Mouse (Mus musculus): ENCODE data around the gene Anapc15. TPM values are rescaled to one million over a fixed set of nuclear protein-coding genes. Genes with fewer than 3 reads are reported as not detected.
A peak's percentile ranks its signal among the peaks of the same experiment; 100 is the strongest.

Gene Anapc15
- polyA plus RNA-seq (2015; fragmentation: Nextera tagmentation; extraction: Ambion mirVana) = 71.2 and 73.0 TPM in 2 replicates

GRCm38 (mm10) chr7:101863415-101863814 lies at the start of gene Anapc15:
Gene Anapc15, plus strand, starts transcription at chr7:101863715.
- 58% methylated on average over 3 of the region's 3 CpGs for WGBS
- ATAC-seq (ENCODE audit: low read depth) = no peak

GRCm38 (mm10) chr7:101817861-101818401 lies 45.6 kb upstream of the Anapc15 start, which contains the start of gene Phox2a:
Gene Phox2a, plus strand, starts transcription at chr7:101818313.
- H3K27ac ChIP-seq (ENCODE audit: low read length) = no peak within 1 kb of the TSS
- peaks cover 53% of the 10 kb centered on the region for H3K27me3 ChIP-seq (ENCODE audit: control insufficient read depth, insufficient read depth, low read depth, low read length)
- peaks cover 20% of the 10 kb centered on the region for H3K4me1 ChIP-seq (replicated peaks; ENCODE audit: control insufficient read depth, insufficient read depth, low read length)
- H3K4me2 ChIP-seq (ENCODE audit: low read depth, low read length) = peak within 1 kb of the TSS; percentile 54
- ATAC-seq (ENCODE audit: low read depth) = no peak
- H3K9me3 ChIP-seq (ENCODE audit: control insufficient read depth, low read length) = no peaks in the 10 kb centered on the region
- under 1% methylated on average over 26 of the region's 45 CpGs for WGBS
- no peak within 1 kb of the TSS; the same call in 1 of the 2 replicates for H3K9ac ChIP-seq (ENCODE audit: low read length)
- no peaks in the 10 kb centered on the region for H3K36me3 ChIP-seq (ENCODE audit: control insufficient read depth, insufficient read depth, low read length)
- H3K4me3 ChIP-seq (ENCODE audit: low read length) = peak within 1 kb of the TSS; percentile 37

More at GRCm38 (mm10) chr7:101863415-101863814, at the start of gene Anapc15:
- H3K27me3 ChIP-seq (ENCODE audit: control insufficient read depth, insufficient read depth, low read depth, low read length) = no peaks in the 10 kb centered on the region
- no peak within 1 kb of the TSS for H3K9ac ChIP-seq (ENCODE audit: low read length)
- H3K9me3 ChIP-seq (ENCODE audit: control insufficient read depth, low read length) = no peaks in the 10 kb centered on the region; the same call in 1 of the 2 replicates
- H3K4me1 ChIP-seq (replicated peaks; ENCODE audit: control insufficient read depth, insufficient read depth, low read length) = no peaks in the 10 kb centered on the region
- no peak within 1 kb of the TSS for H3K4me3 ChIP-seq (ENCODE audit: low read length)
- H3K36me3 ChIP-seq (ENCODE audit: control insufficient read depth, insufficient read depth, low read length) = no peaks in the 10 kb centered on the region
- no peak within 1 kb of the TSS for H3K27ac ChIP-seq (ENCODE audit: low read length)
- H3K4me2 ChIP-seq (ENCODE audit: low read depth, low read length) = no peak within 1 kb of the TSS

- Histone ChIP-seq H3K36me3 (ENCODE audit: control insufficient read depth, insufficient read depth, low read length) (peaks cover 12% of the 10 kb centered on the region), H3K4me2 (ENCODE audit: low read depth, low read length) (peak overlapping the region; percentile 79), H3K9ac (ENCODE audit: low read length) (0 out of 2 replicates have a peak overlapping the region, but pooled peaks have one; percentile 2), H3K4me1 (replicated peaks; ENCODE audit: control insufficient read depth, insufficient read depth, low read length) (peaks cover 20% of the 10 kb centered on the region), H3K9me3 (ENCODE audit: control insufficient read depth, low read length) (no peaks in the 10 kb centered on the region), H3K4me3 (ENCODE audit: low read length) (peak overlapping the region; percentile 47), H3K27ac (ENCODE audit: low read length) (no peak overlapping the region), H3K27me3 (ENCODE audit: control insufficient read depth, insufficient read depth, low read depth, low read length) (peaks cover 53% of the 10 kb centered on the region)
- ATAC-seq (ENCODE audit: low read depth) = no peak
- WGBS = 3% methylated on average over 35 of the region's 35 CpGs
Measured at GRCm38 (mm10) chr7:101820295-101821030, 43.1 kb upstream of the Anapc15 start.

- Histone ChIP-seq H3K36me3 (ENCODE audit: control insufficient read depth, insufficient read depth, low read length) (peaks cover 25% of the 10 kb centered on the region), H3K9me3 (ENCODE audit: control insufficient read depth, low read length) (no peaks in the 10 kb centered on the region), H3K4me3 (ENCODE audit: low read length) (peak overlapping the region; percentile 47), H3K27me3 (ENCODE audit: control insufficient read depth, insufficient read depth, low read depth, low read length) (peaks cover 47% of the 10 kb centered on the region), H3K4me1 (replicated peaks; ENCODE audit: control insufficient read depth, insufficient read depth, low read length) (peaks cover 20% of the 10 kb centered on the region), H3K4me2 (ENCODE audit: low read depth, low read length) (peak overlapping the region; percentile 79), H3K27ac (ENCODE audit: low read length) (peak overlapping the region; percentile 87), H3K9ac (ENCODE audit: low read length) (peak overlapping the region; percentile 66)
- whole genome bisulfite sequencing = under 1% methylated on average over 54 of the region's 71 CpGs
- ATAC-seq (ENCODE audit: low read depth) = peak; percentile 87
Measured at GRCm38 (mm10) chr7:101821571-101822501, 41.7 kb upstream of the Anapc15 start.

GRCm38 (mm10) chr7:101822836-101823757 lies 40.4 kb upstream of the Anapc15 start:
- peak; percentile 18; the same call in 1 of the 2 replicates for ATAC-seq (ENCODE audit: low read depth)
- H3K9ac ChIP-seq (ENCODE audit: low read length) = no peak overlapping the region
- H3K4me2 ChIP-seq (ENCODE audit: low read depth, low read length) = peak overlapping the region; percentile 79
- H3K27me3 ChIP-seq (ENCODE audit: control insufficient read depth, insufficient read depth, low read depth, low read length) = peaks cover 35% of the 10 kb centered on the region
- no peaks in the 10 kb centered on the region for H3K9me3 ChIP-seq (ENCODE audit: control insufficient read depth, low read length)
- WGBS = 41% methylated on average over 32 of the region's 32 CpGs
- peak overlapping the region; percentile 87; the same call in 1 of the 2 replicates for H3K27ac ChIP-seq (ENCODE audit: low read length)
- peaks cover 15% of the 10 kb centered on the region for H3K4me1 ChIP-seq (replicated peaks; ENCODE audit: control insufficient read depth, insufficient read depth, low read length)
- H3K4me3 ChIP-seq (ENCODE audit: low read length) = no peak overlapping the region
- H3K36me3 ChIP-seq (ENCODE audit: control insufficient read depth, insufficient read depth, low read length) = peaks cover 36% of the 10 kb centered on the region

- ATAC-seq (ENCODE audit: low read depth) = no peak
- Histone ChIP-seq H3K9me3 (ENCODE audit: control insufficient read depth, low read length) (no peaks in the 10 kb centered on the region), H3K4me1 (replicated peaks; ENCODE audit: control insufficient read depth, insufficient read depth, low read length) (peaks cover 11% of the 10 kb centered on the region), H3K4me2 (ENCODE audit: low read depth, low read length) (no peak overlapping the region), H3K27ac (ENCODE audit: low read length) (0 out of 2 replicates have a peak overlapping the region, but pooled peaks have one; percentile 13), H3K9ac (ENCODE audit: low read length) (0 out of 2 replicates have a peak overlapping the region, but pooled peaks have one; percentile 8), H3K36me3 (ENCODE audit: control insufficient read depth, insufficient read depth, low read length) (peaks cover 45% of the 10 kb centered on the region), H3K4me3 (ENCODE audit: low read length) (no peak overlapping the region), H3K27me3 (ENCODE audit: control insufficient read depth, insufficient read depth, low read depth, low read length) (peaks cover 26% of the 10 kb centered on the region)
- WGBS = 76% methylated on average over 18 of the region's 18 CpGs
Measured at GRCm38 (mm10) chr7:101823758-101824630, 39.5 kb upstream of the Anapc15 start.

GRCm38 (mm10) chr7:101830373-101830772 lies 33.1 kb upstream of the Anapc15 start:
- Histone ChIP-seq H3K4me3 (ENCODE audit: low read length) (no peak overlapping the region), H3K4me2 (ENCODE audit: low read depth, low read length) (no peak overlapping the region)
- ATAC-seq (ENCODE audit: low read depth) = no peak

More at GRCm38 (mm10) chr7:101830373-101830772, 33.1 kb upstream of the Anapc15 start:
- 95% methylated on average over 3 of the region's 3 CpGs for WGBS
- H3K27me3 ChIP-seq (ENCODE audit: control insufficient read depth, insufficient read depth, low read depth, low read length) = no peaks in the 10 kb centered on the region
- H3K9ac ChIP-seq (ENCODE audit: low read length) = no peak overlapping the region
- no peak overlapping the region for H3K27ac ChIP-seq (ENCODE audit: low read length)
- H3K4me1 ChIP-seq (replicated peaks; ENCODE audit: control insufficient read depth, insufficient read depth, low read length) = peaks cover 13% of the 10 kb centered on the region
- H3K9me3 ChIP-seq (ENCODE audit: control insufficient read depth, low read length) = no peaks in the 10 kb centered on the region
- peaks cover 79% of the 10 kb centered on the region for H3K36me3 ChIP-seq (ENCODE audit: control insufficient read depth, insufficient read depth, low read length)
